Mouse (Mus musculus): ENCODE data around the gene Coa4. TPM values are rescaled to one million over a fixed set of nuclear protein-coding genes. Genes with fewer than 3 reads are reported as not detected.
A peak's percentile ranks its signal among the peaks of the same experiment; 100 is the strongest.

Coa4 gene
- polyA plus RNA-seq (2012; rRNA removed), result 7.3 and 8.3 TPM in 2 replicates

DNA sequence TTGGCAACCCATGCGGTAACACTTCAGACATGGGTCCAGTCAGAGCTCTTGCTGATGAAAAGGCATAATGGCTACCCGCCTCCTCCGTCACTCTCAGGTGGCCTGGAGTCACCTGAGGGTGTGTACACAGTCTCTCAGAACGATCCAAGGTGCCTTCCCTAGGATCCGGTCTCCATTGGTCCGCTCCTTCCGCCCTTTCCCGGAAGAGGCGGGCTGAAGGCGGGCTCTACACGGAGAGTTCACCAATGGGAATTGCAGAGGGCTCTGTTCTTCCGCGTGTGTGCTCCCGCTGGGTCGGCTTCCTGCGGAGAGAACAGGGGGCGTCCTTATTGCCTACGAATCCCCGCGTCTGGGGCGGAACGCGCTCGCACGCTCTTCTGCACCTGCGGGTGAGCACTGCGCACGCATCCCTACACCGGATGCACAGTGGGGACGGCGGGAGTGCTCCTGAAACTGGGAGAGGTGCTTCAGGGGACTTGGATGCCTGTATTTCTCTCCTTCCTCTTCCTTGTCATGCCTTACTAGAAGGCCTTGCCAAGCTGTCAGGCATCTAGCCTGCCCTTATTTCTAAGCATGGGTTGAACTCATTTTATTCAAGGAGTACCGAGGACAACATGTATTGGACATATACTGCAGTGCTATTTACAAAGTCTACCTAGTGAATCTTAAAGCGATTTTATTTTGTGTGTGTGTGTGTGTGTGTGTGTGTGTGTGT, at the start of gene Coa4:
Coa4 (plus strand) TSS at position 268 of the 715 bp plus-strand sequence.
- TF ChIP-seq POLR2A (IDR thresholded peaks at IDR 0.05; ENCODE audit: extremely low read depth, insufficient read depth, low read length) (peak; percentile 81; the same call in 1 of the 2 replicates), CTCF (IDR thresholded peaks at IDR 0.05; ENCODE audit: extremely low read depth, insufficient read depth, low read length) (no peak)
- H3K4me3 ChIP-seq (ENCODE audit: insufficient read depth, low read length), result peak within 1 kb of the TSS; percentile 49
- H3K27ac ChIP-seq (ENCODE audit: insufficient read depth, low read length), result peak within 1 kb of the TSS; percentile 3; the same call in 1 of the 2 replicates
- H3K4me1 ChIP-seq (ENCODE audit: control insufficient read depth, insufficient read depth, low read length), result no peaks in the 10 kb centered on the region

DNA sequence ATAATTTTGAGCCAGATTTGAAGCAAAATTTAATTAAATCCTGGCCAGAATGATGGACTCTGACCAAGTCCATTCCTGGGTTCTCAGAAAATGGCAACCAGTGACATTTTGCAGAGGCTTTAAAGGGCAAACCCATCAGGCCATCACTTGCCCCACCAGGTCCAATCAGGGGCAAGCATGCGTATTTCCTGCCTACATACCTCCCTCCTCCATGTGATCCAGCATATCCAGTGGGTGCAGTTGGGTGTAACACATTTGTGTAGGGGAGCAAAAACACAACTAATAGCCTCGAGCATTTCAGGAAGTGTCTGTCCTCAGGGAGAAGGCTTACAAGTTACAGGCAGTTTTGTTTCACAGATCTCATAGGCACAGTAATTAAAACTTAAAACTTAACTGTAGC, 49.6 kb upstream of the Coa4 start:
- TF ChIP-seq CTCF (IDR thresholded peaks at IDR 0.05; ENCODE audit: extremely low read depth, insufficient read depth, low read length) (no peak), POLR2A (IDR thresholded peaks at IDR 0.05; ENCODE audit: extremely low read depth, insufficient read depth, low read length) (no peak)
- no peak overlapping the region for H3K27ac ChIP-seq (ENCODE audit: insufficient read depth, low read length)
- no peak overlapping the region for H3K4me3 ChIP-seq (ENCODE audit: insufficient read depth, low read length)
- 0 out of 2 replicates have a peak, but pooled peaks cover 1% of the 10 kb centered on the region for H3K4me1 ChIP-seq (ENCODE audit: control insufficient read depth, insufficient read depth, low read length)

DNA sequence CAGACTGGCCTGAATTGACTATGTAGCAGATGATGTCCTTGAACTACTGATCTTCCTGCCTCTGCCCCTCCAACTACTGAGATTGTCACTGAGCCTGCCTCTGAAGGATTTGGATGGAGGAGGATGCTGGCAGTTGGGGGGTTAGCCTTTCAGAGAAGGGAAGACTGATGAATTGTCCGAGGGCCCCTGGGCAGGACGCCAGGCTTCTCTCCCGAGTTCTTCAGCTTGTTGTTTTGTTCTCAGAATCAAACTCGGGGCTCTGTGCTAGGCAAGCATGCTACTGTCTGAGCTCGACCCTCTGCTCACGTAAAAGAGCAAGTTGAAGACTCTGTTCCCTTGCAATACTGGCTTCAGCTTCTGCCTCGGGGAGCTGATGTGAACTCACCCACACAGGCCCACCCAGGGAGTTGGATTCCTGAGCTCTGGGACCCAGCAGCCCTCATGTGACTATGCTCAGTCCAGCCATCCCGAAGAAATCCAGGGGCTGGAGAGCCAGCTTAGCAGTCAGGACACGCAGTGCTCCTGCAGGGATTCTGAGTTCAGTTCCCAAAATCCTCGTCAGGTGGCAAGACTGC, 48.3 kb upstream of the Coa4 start:
- H3K4me1 ChIP-seq (ENCODE audit: control insufficient read depth, insufficient read depth, low read length), result 0 out of 2 replicates have a peak, but pooled peaks cover 1% of the 10 kb centered on the region

DNA sequence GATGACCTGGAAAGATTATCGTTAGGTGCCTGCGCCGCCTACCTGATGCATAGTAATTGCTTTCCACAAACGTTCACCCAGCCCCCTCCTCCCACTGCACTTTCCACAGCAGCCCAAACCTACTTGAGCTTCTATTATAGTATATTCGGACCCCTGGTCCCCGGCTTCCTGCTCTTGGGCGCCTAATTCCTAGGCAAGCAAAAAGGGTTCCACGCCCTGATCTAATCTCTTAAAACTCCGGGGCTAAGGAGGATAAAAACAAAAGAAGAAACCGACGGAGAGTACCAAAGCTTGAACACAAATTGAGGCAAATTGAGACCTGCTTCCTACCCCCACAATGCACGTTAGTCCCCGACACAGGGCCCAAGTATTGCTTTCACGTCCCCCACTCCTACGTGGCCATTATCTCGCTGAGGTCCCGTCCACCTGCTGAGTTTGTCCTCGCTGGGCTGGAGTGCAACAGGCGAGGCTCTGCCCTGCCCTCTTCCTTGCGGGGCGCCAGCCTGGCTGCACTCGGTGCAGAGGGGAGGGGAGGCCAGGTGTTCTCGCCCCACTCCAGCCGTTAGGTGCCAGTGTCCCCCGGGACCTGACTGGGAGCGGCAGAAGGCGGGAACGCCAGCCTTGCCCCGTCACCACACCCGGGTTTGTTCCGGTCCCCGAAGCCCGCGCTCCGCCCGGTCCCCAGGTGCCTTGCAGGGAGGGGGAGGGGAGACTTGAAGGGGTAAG, 44.3 kb upstream of the Coa4 start:
- TF ChIP-seq POLR2A (IDR thresholded peaks at IDR 0.05; ENCODE audit: extremely low read depth, insufficient read depth, low read length) (no peak), CTCF (IDR thresholded peaks at IDR 0.05; ENCODE audit: extremely low read depth, insufficient read depth, low read length) (no peak)
- H3K27ac ChIP-seq (ENCODE audit: insufficient read depth, low read length), result no peak overlapping the region
- no peaks in the 10 kb centered on the region; the same call in 1 of the 2 replicates for H3K4me1 ChIP-seq (ENCODE audit: control insufficient read depth, insufficient read depth, low read length)
- H3K4me3 ChIP-seq (ENCODE audit: insufficient read depth, low read length), result peak overlapping the region; percentile 28; the same call in 1 of the 2 replicates

More for the DNA sequence above, 48.3 kb upstream of the Coa4 start:
- Histone ChIP-seq H3K4me3 (ENCODE audit: insufficient read depth, low read length) (no peak overlapping the region), H3K27ac (ENCODE audit: insufficient read depth, low read length) (no peak overlapping the region)
- TF ChIP-seq POLR2A (IDR thresholded peaks at IDR 0.05; ENCODE audit: extremely low read depth, insufficient read depth, low read length), result no peak
- no peak for TF ChIP-seq CTCF (IDR thresholded peaks at IDR 0.05; ENCODE audit: extremely low read depth, insufficient read depth, low read length)

DNA sequence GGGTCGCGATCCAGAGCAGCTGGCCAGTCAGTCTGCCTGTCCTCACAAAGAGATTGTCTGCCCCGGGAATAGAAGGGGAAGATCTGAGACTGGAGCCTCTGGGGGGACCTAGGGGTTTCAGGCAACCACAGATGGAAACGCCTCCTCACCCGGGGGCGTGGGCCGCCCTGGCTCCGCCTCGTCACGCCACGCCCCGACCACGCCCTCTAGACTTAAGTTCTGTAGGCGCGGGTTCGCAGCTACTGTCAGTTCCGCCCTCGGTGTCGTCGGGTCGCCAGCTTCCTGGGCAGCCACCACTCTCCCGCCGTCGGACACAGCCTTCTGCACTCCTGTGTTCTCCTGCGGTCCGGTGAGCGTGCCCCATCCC, 43.8 kb upstream of the Coa4 start, which contains the start of gene Ucp2:
Ucp2 (plus strand) TSS at position 221 of the 367 bp plus-strand sequence.
- TF ChIP-seq POLR2A (IDR thresholded peaks at IDR 0.05; ENCODE audit: extremely low read depth, insufficient read depth, low read length), result peak; percentile 69
- TF ChIP-seq CTCF (IDR thresholded peaks at IDR 0.05; ENCODE audit: extremely low read depth, insufficient read depth, low read length), result no peak
- Histone ChIP-seq H3K4me1 (ENCODE audit: control insufficient read depth, insufficient read depth, low read length) (no peaks in the 10 kb centered on the region; the same call in 1 of the 2 replicates), H3K4me3 (ENCODE audit: insufficient read depth, low read length) (peak within 1 kb of the TSS; percentile 28), H3K27ac (ENCODE audit: insufficient read depth, low read length) (0 out of 2 replicates have a peak within 1 kb of the TSS, but pooled peaks have one; percentile 17)

DNA sequence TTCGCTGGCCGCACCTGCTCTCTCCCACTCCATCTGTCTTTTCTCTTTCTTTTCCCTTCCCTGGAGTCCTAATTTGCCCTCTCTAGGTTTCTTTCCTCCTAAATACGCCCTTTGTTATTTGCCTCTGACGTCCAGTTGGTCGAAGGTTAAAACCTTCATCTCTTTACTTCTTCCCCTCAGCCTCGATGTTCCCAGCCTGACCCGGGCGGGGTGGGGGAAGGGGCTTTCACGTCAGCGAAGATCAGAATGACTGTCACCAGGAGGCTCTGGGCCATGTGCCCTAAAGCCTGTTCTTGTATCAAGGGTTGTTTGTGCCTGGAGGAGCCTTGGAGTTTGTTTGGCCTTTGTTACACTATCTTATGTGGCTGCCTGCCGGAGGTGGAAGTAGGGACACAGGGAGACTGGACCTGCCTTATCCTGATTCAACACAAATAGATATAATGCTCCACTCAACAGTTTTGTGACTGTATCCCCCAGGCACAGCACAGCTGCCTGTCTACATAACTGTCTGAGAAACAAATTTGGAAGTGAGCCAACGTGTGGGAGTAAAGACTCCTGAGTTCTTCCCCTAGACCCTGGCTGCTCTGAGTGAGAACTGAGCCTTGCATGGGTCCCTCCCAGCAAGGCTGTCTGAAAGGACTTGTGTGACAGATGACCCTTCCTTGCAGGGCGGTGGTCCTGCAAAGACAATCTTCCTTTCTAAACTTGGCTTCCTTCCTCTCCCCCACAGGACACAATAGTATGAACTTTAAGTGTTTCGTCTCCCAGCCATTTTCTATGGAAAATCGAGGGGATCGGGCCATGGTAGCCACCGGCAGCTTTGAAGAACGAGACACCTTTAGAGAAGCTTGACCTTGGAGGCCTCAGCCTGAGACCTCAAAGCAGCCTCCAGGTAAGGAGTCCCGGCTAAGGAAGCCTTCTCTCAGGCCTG, 43.1 kb upstream of the Coa4 start:
- Histone ChIP-seq H3K27ac (ENCODE audit: insufficient read depth, low read length) (0 out of 2 replicates have a peak overlapping the region, but pooled peaks have one; percentile 17), H3K4me3 (ENCODE audit: insufficient read depth, low read length) (peak overlapping the region; percentile 28), H3K4me1 (ENCODE audit: control insufficient read depth, insufficient read depth, low read length) (no peaks in the 10 kb centered on the region; the same call in 1 of the 2 replicates)
- TF ChIP-seq POLR2A (IDR thresholded peaks at IDR 0.05; ENCODE audit: extremely low read depth, insufficient read depth, low read length) (no peak), CTCF (IDR thresholded peaks at IDR 0.05; ENCODE audit: extremely low read depth, insufficient read depth, low read length) (no peak)

DNA sequence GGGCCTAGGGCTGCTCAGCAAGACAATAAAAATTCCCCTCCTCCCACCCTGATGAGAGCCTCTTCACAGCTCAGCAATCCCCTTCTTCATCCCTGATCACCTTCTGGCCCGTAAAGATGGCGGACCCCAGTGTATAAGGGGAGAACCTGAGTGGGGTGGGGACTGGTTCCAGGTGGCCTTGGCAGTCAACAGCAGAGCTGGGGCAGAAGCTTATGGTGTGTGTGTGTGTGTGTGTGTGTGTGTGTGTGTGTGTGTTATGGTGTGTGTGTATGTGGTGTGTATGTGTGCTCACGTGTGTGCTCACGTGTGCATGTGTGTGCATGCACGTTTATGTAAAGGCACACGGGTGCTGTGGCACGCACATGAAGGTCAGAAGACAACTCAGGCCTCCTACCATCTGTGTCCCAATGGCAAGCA, 42.4 kb upstream of the Coa4 start:
- no peak overlapping the region for H3K27ac ChIP-seq (ENCODE audit: insufficient read depth, low read length)
- TF ChIP-seq POLR2A (IDR thresholded peaks at IDR 0.05; ENCODE audit: extremely low read depth, insufficient read depth, low read length) (no peak), CTCF (IDR thresholded peaks at IDR 0.05; ENCODE audit: extremely low read depth, insufficient read depth, low read length) (no peak)
- peak overlapping the region; percentile 28 for H3K4me3 ChIP-seq (ENCODE audit: insufficient read depth, low read length)
- no peaks in the 10 kb centered on the region; the same call in 1 of the 2 replicates for H3K4me1 ChIP-seq (ENCODE audit: control insufficient read depth, insufficient read depth, low read length)

DNA sequence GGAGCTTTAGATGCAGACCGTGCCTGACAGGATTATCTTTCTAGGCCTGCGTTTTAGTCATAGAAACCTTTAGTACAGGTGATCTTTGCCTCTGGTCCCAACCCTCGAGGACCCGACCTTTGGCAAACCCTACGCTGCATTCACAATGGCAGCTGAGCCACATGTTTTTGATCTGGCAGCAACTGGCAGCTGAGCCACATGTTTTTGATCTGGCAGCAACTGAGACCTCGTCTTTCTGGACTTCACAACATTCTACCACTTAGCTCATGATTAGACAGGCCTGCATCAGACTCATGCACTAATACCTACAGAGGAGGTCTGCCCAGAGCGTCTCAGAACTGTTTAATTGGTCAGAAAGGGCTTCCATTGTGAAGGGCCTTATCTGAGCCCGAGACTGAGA, 41.8 kb upstream of the Coa4 start:
- Histone ChIP-seq H3K27ac (ENCODE audit: insufficient read depth, low read length) (peak overlapping the region; percentile 38), H3K4me1 (ENCODE audit: control insufficient read depth, insufficient read depth, low read length) (no peaks in the 10 kb centered on the region; the same call in 1 of the 2 replicates), H3K4me3 (ENCODE audit: insufficient read depth, low read length) (peak overlapping the region; percentile 6)
- TF ChIP-seq POLR2A (IDR thresholded peaks at IDR 0.05; ENCODE audit: extremely low read depth, insufficient read depth, low read length), result no peak
- TF ChIP-seq CTCF (IDR thresholded peaks at IDR 0.05; ENCODE audit: extremely low read depth, insufficient read depth, low read length), result no peak

All from cortical plate, adult 2 months (tissue).